Mouse (Mus musculus) liver, embryonic 11.5 days (tissue): ENCODE measurements at regions not wholly inside any gene's neighbourhood (a gene's known extent, or its start where the extent isn't known, plus 50 kb on each side); places are given as distances from the start of the nearest gene placed in this dataset.

Experiments used
- ATAC-seq: fragments of 200-750 bp; cut with Nextera tagmentation; replicated peaks from 2 replicates; pipeline ENCODE4 v1.8.0; 2017; ENCODE audit warnings: moderate number of reproducible peaks, mild to moderate bottlenecking, moderate TSS enrichment, moderate library complexity; ENCODE audit not compliant: low FRiP score
- DNase-seq: peaks from one replicate; pipeline ENCODE4 v3.0.0-alpha.2; 2017; ENCODE audit warnings: low spot score
- H3K27ac ChIP-seq: fragments of 300-500 bp; sonication (generic); 2 replicates; pipeline ENCODE4 v1.5.1; 2014; ENCODE audit warnings: mild to moderate bottlenecking, low read depth, low read length, control low read depth
- H3K27me3 ChIP-seq: fragments of 300-500 bp; sonication (generic); replicated peaks from 2 replicates; pipeline ENCODE4 v1.6.1; 2014; ENCODE audit warnings: low read length, mixed read lengths; ENCODE audit not compliant: control insufficient read depth, insufficient read depth
- H3K36me3 ChIP-seq: fragments of 300-500 bp; sonication (generic); 2 replicates; pipeline ENCODE4 v1.6.1; 2014; ENCODE audit warnings: mild to moderate bottlenecking, low read length, moderate library complexity, mixed read lengths; ENCODE audit not compliant: control insufficient read depth, insufficient read depth
- H3K4me1 ChIP-seq: fragments of 300-500 bp; sonication (generic); replicated peaks from 2 replicates; pipeline ENCODE4 v1.6.1; 2014; ENCODE audit warnings: low read length, mixed read lengths; ENCODE audit not compliant: control insufficient read depth, insufficient read depth
- H3K4me2 ChIP-seq: fragments of 300-500 bp; sonication (generic); 2 replicates; pipeline ENCODE4 v1.6.1; 2014; ENCODE audit warnings: mild to moderate bottlenecking, control low read depth, moderate library complexity
- H3K4me3 ChIP-seq: fragments of 300-500 bp; sonication (generic); 2 replicates; pipeline ENCODE4 v1.5.1; 2014; ENCODE audit warnings: low read depth, low read length, control low read depth
- H3K9ac ChIP-seq: fragments of 300-500 bp; sonication (generic); 2 replicates; pipeline ENCODE4 v1.6.1; 2014; ENCODE audit warnings: low read depth, low read length, control low read depth
- H3K9me3 ChIP-seq: fragments of 300-500 bp; sonication (generic); 2 replicates; pipeline ENCODE4 v1.6.1; 2016; ENCODE audit warnings: low read length, inconsistent platforms, mixed read lengths; ENCODE audit not compliant: control insufficient read depth
- WGBS: fragments of 180-500 bp; shearing (Covaris S2); extraction: QIAGEN DNeasy Blood & Tissue Kit; methylation state at CpG from one replicate; pipeline ENCODE4 v1.1.7; 2014; 5-methylcytosine and 5-hydroxymethylcytosine counted together

DNA sequence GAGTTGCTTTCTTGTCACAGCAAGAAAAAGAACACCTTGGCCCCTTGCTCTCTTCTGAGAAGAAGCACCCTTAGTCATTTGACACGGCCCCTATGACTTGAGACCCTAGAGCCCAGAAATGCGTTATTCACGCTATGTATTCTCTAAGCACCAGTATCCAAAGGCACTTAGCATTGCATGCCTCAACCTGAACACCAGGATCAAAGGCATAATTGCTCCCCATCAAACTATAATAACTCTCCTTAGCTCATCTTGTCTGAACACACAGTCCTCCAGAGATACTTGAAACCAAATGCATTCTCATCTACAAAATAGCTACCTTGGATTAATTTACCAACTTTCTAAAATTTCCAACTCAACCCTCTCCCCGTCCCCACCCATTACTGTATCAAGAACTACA is 437.5 kb downstream of the Ate1 start:
- Histone ChIP-seq H3K4me1 (no peaks in the 10 kb centered on the region), H3K27me3 (no peaks in the 10 kb centered on the region), H3K9me3 (no peaks in the 10 kb centered on the region), H3K36me3 (no peaks in the 10 kb centered on the region), H3K4me3 (no peak overlapping the region), H3K9ac (no peak overlapping the region), H3K4me2 (no peak overlapping the region), H3K27ac (no peak overlapping the region)
- ATAC-seq (no peak), DNase-seq (no peak)
- 77% methylated on average over 4 of the region's 4 CpGs for WGBS

DNA sequence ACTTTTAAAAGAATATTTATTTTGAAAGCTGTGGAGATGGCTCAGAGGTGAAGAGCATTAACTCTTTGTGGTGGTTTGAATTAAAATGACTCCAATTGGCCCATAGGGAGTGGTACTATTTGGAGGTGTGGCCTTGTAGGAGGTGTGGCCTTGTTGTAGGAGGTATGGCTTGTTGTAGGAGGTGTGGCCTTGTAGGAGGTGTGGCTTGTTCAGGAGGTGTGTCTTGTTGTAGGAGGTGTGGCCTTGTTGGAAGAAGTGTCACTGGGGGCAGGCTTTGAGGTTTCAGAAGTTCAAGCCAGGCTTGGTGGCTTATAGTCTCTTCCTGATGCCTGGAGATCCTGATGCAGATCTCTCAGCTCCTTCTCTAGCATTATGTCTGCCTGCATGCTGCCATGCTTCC is 434.5 kb downstream of the Ate1 start:
- Histone ChIP-seq H3K4me1 (no peaks in the 10 kb centered on the region), H3K9ac (no peak overlapping the region), H3K27me3 (no peaks in the 10 kb centered on the region), H3K4me3 (no peak overlapping the region), H3K27ac (no peak overlapping the region), H3K36me3 (no peaks in the 10 kb centered on the region), H3K9me3 (no peaks in the 10 kb centered on the region), H3K4me2 (no peak overlapping the region)
- DNase-seq (no peak), ATAC-seq (no peak)

DNA sequence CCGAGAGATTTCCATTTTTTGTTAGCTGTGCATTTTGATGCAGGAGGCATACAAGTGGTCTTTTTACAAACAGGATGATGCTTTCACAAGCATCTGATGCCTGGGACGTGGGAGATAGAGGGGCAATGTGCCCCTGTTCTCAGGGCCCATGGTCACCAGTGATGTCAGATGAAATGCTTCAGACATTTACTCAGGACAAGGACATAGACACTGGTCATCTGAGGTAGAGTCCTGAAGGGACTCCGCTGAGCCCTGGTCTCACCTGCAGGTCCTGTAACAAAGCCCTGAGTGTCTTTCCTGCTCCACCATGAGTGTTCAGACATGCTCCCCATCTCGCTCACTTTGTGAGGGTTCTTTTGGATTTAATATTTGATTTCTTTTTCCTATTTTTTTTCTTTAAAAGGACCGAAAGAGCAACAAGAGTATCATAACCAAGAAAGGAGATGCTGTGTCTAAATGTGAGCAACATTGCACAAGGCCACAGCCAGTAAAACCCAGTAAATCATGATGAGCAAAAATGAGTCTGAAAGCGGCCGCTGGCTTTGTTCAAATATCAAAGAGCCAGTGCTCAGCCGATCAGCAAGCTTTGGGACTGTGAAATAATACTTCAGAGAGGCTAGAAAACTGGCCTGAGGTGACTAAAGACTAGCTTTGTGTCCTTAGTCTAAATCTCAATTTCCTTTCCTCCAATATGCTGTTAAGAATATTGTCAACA is 430.1 kb downstream of the Ate1 start:
- H3K36me3 ChIP-seq = no peaks in the 10 kb centered on the region
- no peak overlapping the region for H3K4me2 ChIP-seq
- H3K4me3 ChIP-seq = no peak overlapping the region
- no peak for DNase-seq
- no peak for ATAC-seq
- no peaks in the 10 kb centered on the region for H3K9me3 ChIP-seq
- H3K27ac ChIP-seq = no peak overlapping the region
- 80% methylated on average over 8 of the region's 8 CpGs for WGBS
- no peak overlapping the region for H3K9ac ChIP-seq
- H3K27me3 ChIP-seq = no peaks in the 10 kb centered on the region
- no peaks in the 10 kb centered on the region for H3K4me1 ChIP-seq

DNA sequence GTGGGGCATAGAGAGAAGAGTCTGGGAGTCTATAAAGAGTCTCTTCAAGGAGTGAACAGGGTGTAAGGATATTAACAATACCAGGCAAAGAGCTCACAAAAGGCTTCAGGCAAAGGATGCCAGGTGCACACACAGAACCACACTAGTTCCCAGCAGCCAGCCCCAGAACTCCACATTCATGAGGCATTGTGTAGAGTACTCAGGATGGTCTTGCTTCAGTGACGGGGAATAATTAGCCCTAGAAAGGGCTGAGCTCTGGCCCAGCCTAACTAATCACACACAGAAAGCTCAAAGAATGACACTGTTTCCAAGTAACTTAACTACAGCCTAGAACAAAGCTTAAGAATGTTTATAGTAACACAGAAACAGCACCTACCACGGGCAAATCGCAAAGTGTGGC is 428.2 kb downstream of the Ate1 start:
- WGBS = 81% methylated on average over 3 of the region's 3 CpGs

DNA sequence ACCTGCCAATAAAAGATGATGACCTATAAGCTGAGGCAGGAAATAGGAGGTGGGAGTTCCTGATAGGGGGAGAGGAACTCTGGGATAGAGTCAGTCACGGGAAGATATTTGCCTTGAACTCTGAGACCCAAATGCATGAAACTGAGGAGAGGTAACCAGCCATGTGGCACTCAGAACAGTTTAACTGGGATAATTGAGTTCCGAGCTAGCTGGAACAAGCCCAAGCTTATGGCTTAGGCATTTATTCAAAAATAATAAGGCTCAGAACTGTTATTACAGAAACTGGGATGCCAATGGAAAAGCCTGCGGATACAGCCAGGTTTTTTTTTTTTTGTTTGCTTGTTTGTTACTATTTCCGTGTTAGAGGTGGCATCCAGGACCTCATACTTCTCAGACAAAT is 425.0 kb downstream of the Ate1 start:
- no peaks in the 10 kb centered on the region for H3K4me1 ChIP-seq
- WGBS = 74% methylated on average over 4 of the region's 4 CpGs
- ATAC-seq (no peak), DNase-seq (no peak)
- no peaks in the 10 kb centered on the region for H3K27me3 ChIP-seq
- H3K36me3 ChIP-seq = no peaks in the 10 kb centered on the region
- no peak overlapping the region for H3K9ac ChIP-seq
- H3K9me3 ChIP-seq = no peaks in the 10 kb centered on the region
- H3K4me3 ChIP-seq = no peak overlapping the region
- H3K27ac ChIP-seq = no peak overlapping the region
- H3K4me2 ChIP-seq = no peak overlapping the region

More for the DNA sequence above, 428.2 kb downstream of the Ate1 start:
- Histone ChIP-seq H3K27ac (no peak overlapping the region), H3K9me3 (no peaks in the 10 kb centered on the region), H3K4me3 (no peak overlapping the region), H3K4me1 (no peaks in the 10 kb centered on the region), H3K4me2 (no peak overlapping the region), H3K27me3 (no peaks in the 10 kb centered on the region), H3K36me3 (no peaks in the 10 kb centered on the region), H3K9ac (no peak overlapping the region)
- ATAC-seq (no peak), DNase-seq (no peak)

DNA sequence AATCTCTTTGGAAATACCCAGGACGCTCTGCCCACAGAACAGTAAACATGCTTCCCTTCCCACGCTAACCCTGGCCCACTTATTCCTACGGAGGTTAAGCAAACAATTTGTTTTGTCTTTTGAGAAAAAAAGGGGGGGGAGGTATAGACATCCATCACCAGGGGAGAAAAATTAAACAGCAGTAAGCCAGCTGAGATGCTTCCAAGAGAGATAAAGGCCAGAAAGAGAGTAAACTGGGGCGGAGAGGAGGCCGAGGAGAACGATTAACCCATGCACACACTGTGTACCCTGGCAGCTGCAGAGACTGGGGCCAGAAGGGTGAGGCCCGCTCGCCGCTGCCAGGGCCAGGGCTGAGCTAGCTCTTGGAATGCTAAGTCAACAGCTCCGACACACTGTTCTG is 421.6 kb downstream of the Ate1 start:
- DNase-seq = no peak
- no peaks in the 10 kb centered on the region for H3K27me3 ChIP-seq
- 59% methylated on average over 10 of the region's 10 CpGs for WGBS
- H3K9me3 ChIP-seq = no peaks in the 10 kb centered on the region
- no peaks in the 10 kb centered on the region for H3K4me1 ChIP-seq
- H3K4me3 ChIP-seq = no peak overlapping the region
- ATAC-seq = no peak
- no peak overlapping the region for H3K9ac ChIP-seq
- H3K27ac ChIP-seq = no peak overlapping the region
- no peaks in the 10 kb centered on the region for H3K36me3 ChIP-seq
- no peak overlapping the region for H3K4me2 ChIP-seq

DNA sequence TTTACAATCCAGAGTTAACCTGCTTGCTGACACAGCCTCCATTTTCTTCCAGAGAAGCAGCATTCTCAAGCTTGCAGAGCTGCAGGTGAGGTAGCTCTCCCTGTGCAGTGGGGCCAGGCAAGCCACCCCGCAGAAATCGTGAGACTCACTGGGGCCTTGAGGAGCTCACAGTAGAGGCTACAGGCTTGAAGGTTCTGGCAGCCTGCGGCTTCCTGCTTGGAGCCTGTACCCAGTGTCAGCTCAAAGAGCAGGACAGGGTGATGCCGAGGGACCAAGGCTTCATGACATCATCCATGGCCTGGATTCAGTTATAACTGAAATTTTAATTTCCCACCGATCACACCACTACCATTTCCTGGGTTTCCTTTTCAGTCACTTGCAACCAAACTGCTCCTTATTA is 417.5 kb downstream of the Ate1 start:
- ATAC-seq (no peak), DNase-seq (no peak)
- no peak overlapping the region for H3K27ac ChIP-seq
- no peaks in the 10 kb centered on the region for H3K4me1 ChIP-seq
- H3K4me3 ChIP-seq = no peak overlapping the region
- no peaks in the 10 kb centered on the region for H3K9me3 ChIP-seq
- 66% methylated on average over 5 of the region's 5 CpGs for WGBS
- H3K9ac ChIP-seq = no peak overlapping the region
- H3K27me3 ChIP-seq = no peaks in the 10 kb centered on the region
- H3K36me3 ChIP-seq = no peaks in the 10 kb centered on the region
- no peak overlapping the region for H3K4me2 ChIP-seq

DNA sequence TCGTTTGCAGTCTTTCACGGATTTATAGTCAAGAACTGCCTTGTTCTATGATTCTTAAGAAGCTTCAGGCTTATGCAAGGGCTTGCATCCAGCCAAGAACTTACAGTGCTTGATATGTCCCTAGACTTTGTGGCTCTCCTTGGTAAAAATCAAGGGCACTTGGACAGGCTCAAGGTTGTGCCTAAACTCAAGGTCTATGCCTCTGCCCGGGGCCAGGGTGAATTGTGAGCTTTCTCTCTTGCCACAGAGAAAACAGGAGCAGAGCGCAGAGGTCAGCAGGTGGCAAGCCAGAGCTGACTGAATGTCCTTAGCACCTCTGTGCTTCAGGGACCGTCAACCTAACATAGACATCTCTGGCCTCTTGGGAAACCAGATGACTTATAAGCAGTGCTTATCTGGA is 413.2 kb downstream of the Ate1 start:
- H3K27me3 ChIP-seq = no peaks in the 10 kb centered on the region
- no peaks in the 10 kb centered on the region for H3K4me1 ChIP-seq
- no peak overlapping the region for H3K4me2 ChIP-seq
- no peak overlapping the region for H3K4me3 ChIP-seq
- ATAC-seq (no peak), DNase-seq (no peak)
- no peak overlapping the region for H3K27ac ChIP-seq
- H3K36me3 ChIP-seq = no peaks in the 10 kb centered on the region
- H3K9ac ChIP-seq = no peak overlapping the region
- WGBS = 68% methylated on average over 5 of the region's 5 CpGs
- H3K9me3 ChIP-seq = no peaks in the 10 kb centered on the region

DNA sequence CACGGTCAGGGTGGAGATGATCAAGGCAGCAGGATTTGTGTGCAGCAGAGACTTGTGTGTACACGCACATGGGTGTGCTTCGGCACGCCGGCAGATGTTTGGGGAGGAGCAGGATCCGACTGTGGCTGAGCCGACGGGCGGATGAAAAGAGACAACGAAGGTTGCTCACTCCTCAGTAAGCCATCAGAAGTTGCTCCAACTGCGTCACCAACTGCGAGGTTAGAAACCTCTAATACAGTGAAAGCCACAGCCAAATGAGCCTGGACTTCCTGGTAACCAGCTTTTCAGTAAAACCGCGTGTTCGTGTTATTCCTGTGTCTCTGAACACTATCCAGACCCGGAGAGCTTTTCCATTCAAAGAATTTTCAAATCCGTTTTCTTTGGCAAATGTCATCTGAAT is 411.8 kb downstream of the Ate1 start:
- no peak overlapping the region for H3K4me3 ChIP-seq
- DNase-seq = no peak
- H3K27me3 ChIP-seq = no peaks in the 10 kb centered on the region
- no peak overlapping the region for H3K9ac ChIP-seq
- ATAC-seq = no peak
- 90% methylated on average over 17 of the region's 17 CpGs for WGBS
- H3K9me3 ChIP-seq = no peaks in the 10 kb centered on the region
- no peaks in the 10 kb centered on the region for H3K4me1 ChIP-seq
- H3K27ac ChIP-seq = no peak overlapping the region
- no peaks in the 10 kb centered on the region for H3K36me3 ChIP-seq
- H3K4me2 ChIP-seq = no peak overlapping the region
